Mouse (Mus musculus) liver, adult (tissue): ENCODE measurements around the gene Minos1.

Experiments
- GATA4 ChIP-seq: IDR thresholded peaks from 2 replicates; pipeline ENCODE4 v1.6.1; 2014; ENCODE audit warnings: mild to moderate bottlenecking, low read length; ENCODE audit not compliant: insufficient replicate concordance

Gene Minos1

DNA sequence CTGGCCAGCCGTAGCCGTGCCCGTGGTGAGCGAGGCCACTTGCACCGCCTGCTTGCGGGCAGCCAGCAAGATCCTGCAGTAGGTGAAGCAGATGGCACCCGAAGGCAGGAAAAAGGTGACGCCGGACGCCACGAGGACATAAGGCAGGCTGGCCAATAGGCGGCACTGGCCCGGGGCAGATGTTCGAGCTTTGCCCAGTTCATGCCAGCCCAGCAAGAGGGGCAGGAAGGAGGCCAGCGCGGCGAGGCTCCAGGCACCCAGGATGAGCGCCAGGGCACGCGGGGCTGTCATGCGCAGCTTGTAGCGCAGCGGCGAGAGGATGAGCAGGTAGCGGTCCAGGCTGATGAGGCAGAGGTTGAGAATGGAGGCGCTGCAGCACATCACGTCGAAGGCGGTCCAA lies 56.9 kb downstream of the Minos1 start:
- no peak for TF ChIP-seq GATA4

DNA sequence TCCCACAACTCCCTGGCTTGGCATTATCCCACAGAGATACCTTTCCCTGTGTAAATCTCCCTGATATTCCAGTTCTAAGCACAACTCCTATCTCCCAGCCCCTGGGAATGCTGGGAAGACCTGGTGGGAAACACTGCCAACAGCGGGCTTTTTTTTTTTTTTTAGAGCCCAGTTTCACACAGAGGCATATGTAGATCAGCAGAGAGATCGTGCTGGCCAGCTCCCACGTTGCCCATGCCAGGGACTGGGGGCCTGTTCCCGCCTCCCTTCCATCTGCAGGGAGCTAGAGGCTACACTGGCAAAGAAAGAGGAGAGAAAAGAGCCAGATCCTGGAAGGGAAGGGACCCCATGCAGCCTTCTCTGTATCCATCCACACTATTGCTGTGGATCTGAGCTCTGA lies 62.6 kb downstream of the Minos1 start:
- TF ChIP-seq GATA4, result no peak

DNA sequence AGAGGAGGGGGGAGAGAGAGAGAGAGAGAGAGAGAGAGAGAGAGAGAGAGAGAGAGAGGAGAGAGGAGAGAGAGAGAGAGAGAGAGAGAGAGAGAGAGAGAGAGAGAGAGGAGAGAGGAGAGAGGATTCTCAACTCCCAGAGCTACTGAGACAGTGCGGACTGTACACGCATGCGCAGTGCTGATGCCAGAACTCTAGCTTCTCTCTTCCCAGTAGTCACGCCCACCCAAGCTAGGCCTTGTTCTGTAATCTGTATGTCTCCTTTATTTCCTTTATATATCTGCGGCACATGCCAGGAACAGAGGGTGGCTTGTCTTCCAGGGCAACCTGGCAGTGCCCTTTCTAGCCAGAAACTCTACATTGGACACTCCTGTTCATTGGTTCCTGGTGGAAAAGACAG lies 66.1 kb downstream of the Minos1 start:
- no peak for TF ChIP-seq GATA4

DNA sequence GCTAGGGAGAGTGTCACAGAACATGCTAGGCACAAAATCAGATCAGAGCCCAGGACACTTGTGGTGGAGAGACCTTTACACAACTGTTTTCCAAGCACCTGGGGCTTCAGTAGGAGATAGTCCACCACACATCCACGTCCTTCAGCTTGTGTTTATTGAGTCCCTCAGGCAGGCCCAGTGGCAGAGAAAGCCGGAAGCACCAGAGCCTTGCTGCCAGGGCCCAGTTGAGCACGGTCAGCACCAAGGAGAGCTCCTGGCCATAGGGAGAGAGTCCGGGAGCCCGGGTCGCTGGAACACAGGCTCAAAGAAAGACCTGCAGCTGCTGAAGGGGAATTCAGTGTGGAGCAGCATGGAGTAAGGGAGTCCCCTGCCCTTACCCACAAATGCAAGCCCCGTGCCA lies 71.3 kb downstream of the Minos1 start:
- no peak for TF ChIP-seq GATA4

DNA sequence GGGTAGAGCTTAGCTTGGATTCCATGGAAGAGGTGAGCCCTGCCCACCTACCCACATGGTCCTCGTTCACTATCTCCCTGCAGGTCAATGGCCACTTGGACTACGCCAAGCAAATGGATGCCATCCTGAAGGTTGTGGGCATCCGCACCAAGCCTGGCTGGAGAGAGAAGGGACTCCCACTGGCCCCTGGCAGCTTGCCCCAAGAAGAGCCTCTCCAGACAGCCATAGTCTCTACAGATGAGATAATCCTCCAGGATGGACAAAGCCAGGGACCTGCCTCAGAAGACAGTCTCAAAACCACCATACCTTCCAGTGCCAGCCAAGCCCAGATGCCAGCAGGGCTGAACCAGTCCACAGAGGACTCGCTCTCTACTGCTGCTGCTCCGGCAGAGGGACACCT lies 72.9 kb downstream of the Minos1 start:
- no peak for TF ChIP-seq GATA4

DNA sequence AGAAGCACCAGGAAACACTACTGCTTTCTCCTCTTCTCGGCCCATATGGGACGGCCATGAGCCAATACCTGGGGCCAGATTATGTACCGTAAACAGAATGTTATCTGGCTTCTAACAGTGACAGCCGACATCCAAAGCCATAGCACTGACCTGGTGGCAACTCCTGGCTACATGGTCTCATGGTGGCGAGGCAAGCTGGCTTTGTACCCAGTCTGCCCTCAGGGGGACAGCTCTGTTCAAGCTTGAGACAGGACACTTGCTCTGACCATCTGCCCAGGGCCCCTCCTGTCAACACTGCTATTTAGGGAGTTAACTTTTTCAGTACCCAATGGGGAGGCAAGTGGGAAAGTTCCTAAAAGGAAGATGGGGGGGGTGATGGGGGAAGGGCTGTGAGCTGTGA lies 73.6 kb downstream of the Minos1 start:
- TF ChIP-seq GATA4, result no peak

DNA sequence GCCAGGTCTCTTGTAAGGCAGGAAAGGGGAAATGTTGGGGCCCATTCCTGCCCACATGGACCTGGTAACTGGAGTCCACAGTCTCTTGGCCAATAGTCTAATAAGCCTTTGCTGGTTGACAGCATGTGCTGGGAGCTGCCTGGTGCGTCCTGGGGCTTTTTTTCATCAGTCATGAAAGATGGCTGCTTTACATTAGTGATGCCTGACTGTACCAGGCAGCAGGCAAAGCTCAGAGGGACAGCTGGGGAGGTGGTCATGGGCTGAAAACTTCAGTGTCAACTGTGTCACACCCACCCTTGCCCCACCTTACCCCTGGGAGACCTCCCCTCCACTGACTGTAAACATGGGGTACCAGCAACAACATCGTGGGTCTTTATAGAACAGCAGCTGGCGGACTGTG lies 75.2 kb downstream of the Minos1 start:
- no peak for TF ChIP-seq GATA4

DNA sequence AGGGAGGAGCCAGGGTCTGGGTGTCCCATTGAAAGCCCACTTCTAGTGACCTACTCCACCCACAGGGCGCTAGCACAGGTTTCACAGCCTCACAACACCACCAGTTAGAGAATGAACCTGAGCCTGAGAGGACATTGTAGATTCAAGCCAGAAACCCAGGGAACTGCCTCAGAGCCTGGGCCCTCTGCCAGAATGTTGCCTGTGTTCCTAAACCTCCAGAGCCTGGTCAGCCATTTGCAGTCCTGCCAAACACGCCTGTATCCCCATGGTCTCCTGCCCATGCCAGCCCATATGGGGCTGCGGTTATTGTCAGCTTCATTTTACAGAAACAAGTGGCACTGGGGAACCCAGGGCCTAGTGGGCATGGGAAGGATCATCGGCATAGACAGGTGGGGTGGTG lies 75.6 kb downstream of the Minos1 start:
- TF ChIP-seq GATA4, result no peak

DNA sequence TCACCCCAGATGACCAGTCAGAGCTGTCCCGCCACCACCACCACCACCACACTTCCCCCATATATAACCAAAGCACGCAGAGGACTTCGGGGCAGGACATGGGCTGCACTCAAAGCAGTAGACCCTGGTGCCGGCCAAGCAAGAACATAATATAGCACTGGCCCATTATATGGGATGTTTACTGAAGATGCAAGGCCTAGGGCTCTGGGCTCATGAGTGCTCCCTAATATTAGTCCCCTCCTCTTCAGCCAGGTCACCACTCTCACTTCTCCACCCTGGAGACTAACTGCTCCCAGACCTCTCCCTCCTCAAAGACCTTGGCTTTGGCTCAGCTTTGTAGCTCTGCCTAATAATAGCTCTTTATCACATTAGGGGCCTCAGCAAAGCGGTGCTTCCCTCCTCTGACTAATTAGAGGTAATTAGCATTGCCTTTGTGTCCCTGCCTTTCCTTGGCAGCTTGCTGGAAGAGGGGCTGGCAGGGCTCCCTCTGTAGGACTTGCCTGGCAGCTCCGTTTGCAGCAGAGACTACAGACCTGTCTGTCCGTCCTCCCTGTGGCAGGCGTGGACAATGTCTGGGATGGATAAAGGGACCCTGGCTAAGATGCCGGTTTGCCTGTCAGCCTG lies 76.5 kb downstream of the Minos1 start:
- no peak for TF ChIP-seq GATA4

DNA sequence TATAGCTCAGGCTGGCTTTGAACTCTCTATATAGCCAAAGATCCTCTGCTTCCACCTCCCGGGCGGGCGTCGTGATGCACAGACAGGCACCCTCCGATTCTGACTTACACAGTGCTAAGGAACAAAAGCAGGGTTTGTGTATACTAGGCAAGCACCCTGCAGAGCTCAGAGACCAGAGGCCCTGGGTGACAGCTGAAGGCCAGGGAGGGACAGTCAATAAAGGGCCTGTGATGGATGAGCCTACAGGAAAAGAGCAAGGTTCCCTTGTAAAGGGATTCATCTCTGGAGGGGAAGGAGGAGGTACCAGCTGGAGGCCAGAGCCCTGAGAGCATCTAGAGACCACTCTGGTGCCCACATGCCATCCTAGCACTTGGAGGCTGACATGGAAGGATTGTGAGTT lies 77.5 kb downstream of the Minos1 start:
- no peak for TF ChIP-seq GATA4

DNA sequence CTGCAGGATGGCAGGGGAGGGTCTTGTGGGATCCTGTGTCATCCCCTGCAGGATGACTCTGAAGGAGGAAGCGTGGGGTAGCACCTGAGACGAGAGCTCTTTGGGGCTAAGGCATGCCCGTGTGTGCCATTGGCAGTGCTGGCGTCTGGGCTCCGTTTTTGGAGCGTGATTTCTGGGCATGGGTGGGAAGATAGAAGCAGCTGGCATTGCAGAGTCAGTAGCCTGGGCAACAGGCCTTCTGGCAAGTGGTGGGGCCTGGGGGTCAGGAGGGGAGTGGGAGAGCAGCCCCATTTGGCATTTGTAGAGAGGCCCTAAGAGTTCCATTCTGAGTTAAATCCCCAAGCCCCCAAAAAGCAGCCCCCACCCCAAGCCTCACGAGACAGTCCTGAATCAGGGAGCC lies 78.1 kb downstream of the Minos1 start:
- TF ChIP-seq GATA4, result no peak
